Mouse (Mus musculus): ENCODE measurements around the gene Mks1.

Gene Mks1

DNA sequence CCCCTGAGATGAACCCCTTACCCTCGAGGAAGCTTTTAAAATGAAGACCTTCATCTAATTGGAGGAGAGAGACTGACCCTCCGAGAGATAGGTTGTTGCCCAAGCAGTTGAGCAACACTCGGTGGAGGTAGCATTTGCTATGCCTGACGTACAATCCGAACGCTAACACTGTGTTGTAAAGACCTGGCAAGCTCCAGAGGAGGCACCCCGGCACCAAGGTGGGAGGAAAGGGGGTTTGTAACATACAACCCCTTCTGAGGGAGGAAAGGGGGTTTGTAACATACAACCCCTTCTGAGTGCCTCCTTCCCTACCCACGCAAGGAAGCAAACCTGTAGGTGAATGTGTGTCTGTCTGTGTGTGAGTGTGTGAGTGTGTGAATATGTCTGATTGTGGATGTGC, 18.8 kb downstream of the Mks1 start:
- in situ Hi-C loops (cut with MboI; ENCODE audit: unreplicated experiment in 2 of 2): no loop called here

DNA sequence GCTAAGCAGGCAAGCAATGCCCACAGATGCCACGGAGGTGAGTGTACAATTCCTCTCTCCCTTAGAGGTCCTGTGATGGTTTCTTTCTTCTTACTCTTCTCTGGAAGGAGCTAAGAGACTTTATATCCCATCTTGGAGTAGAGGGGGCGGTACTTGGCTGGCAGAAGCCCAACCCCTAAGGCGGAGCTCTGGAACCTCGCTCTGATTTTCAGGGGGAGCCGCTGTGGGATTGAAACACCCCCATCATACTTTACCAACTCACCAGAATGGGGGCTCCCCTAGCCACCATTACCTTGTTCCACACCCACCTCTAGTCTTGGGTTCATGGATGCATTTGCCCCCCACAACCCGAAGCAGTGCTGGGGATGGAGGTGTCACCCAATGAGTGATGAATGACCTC, 22.4 kb downstream of the Mks1 start, which contains the start of gene Epx:
TSS of gene Epx (minus strand) at position 101 of the 400 bp plus-strand sequence.
- in situ Hi-C loops (cut with MboI; ENCODE audit: unreplicated experiment in 2 of 2): no loop called here

DNA sequence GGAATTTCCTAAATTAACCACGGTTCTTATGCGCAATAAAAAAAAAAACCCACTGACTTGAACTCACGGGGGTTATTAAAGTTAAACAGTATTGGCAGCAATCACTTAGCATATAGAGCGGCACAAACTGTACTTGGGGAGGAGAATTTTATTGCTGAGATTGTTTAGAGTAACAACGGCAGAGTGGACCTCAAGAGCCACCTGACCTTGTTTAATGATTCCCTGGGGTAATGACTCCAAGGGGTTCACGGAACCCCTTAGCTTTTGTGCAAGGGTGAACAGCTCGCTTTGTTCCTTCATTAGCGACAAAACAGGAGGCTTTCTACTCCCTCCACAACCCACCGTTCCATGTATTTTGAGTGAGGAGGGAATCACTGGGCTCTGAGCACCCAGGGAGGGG, 26.8 kb downstream of the Mks1 start:
- in situ Hi-C loops (cut with MboI; ENCODE audit: unreplicated experiment in 2 of 2): loop anchor here (10.0 kb wide), 1 partner anchor 75 kb away; no protein-coding TSS in a partner anchor

- in situ Hi-C loops (cut with MboI; ENCODE audit: unreplicated experiment in 2 of 2): loop anchor here (10.0 kb wide), 1 partner anchor 77 kb away; no protein-coding TSS in a partner anchor
Measured at GRCm38 (mm10) chr11:87881714-87882113, 28.7 kb downstream of the Mks1 start.

- in situ Hi-C loops (cut with MboI; ENCODE audit: unreplicated experiment in 2 of 2): loop anchor here (10.0 kb wide), 1 partner anchor 79 kb away; no protein-coding TSS in a partner anchor
Measured at GRCm38 (mm10) chr11:87883493-87883892, 30.5 kb downstream of the Mks1 start.

DNA sequence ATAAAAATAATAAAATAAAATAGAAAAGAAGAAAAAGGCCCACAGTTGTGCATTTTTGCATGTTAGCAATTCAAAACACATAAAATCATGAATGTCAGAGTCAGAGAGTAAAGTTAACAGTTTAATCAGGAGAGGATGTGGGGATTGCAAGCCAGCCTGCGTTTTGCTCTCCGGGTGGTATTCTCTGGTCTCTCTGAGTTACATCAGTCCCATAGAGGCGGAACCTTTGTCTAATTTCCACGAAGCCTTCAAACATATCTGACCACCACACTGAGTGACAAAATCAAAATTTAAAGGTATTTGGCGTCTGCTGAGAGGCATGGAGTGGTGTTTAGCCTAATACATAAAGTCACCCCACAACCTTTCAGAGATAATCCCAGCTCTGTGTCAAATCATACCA, 31.8 kb downstream of the Mks1 start:
- in situ Hi-C loops (cut with MboI; ENCODE audit: unreplicated experiment in 2 of 2): loop anchor here (10.0 kb wide), 1 partner anchor 80 kb away; no protein-coding TSS in a partner anchor

DNA sequence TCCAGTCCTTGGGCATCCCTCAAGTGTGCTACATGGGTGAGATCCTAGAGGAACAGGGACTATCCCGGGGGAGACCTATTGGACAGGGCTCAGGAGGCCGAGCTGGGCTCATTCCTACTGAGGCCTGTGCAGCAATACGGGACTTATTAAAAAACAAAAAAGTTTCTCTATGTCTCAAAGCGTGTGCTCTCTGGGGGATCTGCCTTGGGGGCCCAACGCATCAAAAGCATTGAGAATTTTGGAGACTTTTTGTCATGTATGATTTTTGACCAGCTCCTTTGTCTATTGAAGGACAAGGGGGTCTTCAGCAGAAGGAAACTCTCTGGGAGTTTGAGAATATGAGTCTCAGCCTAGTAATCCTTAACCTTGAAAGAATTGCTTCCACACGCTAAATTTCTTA, 39.2 kb downstream of the Mks1 start, which contains the start of gene Olfr462:
TSS of gene Olfr462 (minus strand) at position 101 of the 400 bp plus-strand sequence.
- in situ Hi-C loops (cut with MboI; ENCODE audit: unreplicated experiment in 2 of 2): no loop called here

DNA sequence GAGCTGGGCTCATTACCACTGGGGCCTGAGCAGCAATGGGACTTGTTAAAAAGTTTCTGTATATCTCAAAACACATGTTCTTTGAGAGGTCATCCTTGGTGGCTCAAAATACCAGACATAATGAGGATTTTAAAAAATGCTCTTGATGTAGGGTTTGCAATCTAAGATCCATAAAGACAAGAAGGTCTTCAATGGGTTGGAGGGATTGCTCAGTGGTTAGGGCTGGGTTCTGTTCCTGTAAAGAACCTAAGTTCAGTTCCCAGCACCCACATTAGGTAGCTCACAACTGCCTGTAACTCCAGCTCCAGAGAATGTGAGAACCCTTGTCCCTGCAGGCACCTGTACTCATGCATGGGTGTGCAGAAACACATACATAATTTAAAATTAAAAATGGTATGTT, 44.3 kb downstream of the Mks1 start, which contains the start of gene Olfr463:
TSS of gene Olfr463 (minus strand) at position 101 of the 400 bp plus-strand sequence.
- in situ Hi-C loops (cut with MboI; ENCODE audit: unreplicated experiment in 2 of 2): no loop called here

DNA sequence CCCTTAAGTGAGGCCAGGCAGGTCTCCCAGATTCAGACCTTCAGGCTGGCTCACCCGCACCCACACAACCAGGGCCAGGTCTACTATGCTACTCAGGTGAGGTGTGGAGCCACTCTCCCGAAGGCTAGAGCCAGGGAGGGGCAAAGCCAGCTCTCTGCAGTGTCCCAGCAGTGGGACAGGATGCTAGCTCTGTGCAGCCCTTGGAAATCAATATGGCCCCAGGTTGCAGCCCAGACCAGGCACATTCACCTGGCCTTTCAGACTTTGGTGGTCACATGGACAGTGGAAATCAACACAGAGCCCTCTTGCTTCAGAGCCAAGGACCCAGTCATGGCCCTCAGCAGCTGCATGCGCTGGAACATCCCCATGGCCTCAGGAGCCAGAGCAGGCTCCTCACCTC, 51.3 kb downstream of the Mks1 start:
- in situ Hi-C loops (cut with MboI; ENCODE audit: unreplicated experiment in 2 of 2): no loop called here

All from v-Abl transformed pro-B cells (cell line).